Mouse (Mus musculus): ENCODE measurements around the gene Tatdn3.
A peak's percentile ranks its signal among the peaks of the same experiment; 100 is the strongest.
"Not testable (repeated sequence)": the region's sequence is repeated elsewhere in the genome, so short reads cannot be mapped to it uniquely, and the experiment has no call there.

Tatdn3 gene

DNA sequence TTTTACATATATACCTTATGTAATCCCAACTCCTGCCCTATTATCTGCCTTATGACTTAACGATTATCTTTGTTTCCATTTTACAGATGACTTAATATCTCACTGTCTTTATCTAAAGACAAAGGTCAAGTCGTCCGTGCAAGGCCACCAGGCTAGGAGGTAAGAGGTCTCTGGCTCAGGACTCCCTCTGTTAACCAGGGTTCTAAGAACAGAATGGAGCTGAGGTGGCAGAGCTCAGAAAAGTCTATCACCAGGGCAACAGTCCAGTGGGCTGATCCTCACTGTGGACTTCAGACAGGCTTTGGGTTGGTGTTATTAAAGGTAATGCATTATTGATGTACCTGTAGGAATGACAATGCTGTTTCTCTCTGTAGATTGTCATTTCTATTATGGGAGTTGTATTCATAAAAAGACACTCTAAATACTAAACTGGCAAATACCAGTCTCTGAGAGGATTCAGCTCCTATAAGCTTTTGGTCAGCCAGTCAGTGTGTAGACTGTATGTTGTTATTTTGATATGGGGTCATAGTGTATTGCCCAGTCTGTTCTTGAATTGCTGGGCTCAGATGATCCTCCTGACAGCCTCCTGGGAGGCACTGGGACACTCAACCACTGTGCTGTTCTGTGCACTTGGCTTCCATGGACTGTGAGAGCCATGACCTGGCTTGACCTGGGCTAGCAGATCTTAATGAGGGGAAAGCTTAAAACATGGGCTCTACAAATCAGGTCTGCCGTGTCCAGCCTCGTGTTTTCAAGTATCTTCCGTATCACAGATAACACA is 26.0 kb downstream of the Tatdn3 start, which contains the start of gene Spata45:
TSS of gene Spata45 (plus strand) at position 86 of the 781 bp plus-strand sequence.
- DNase-seq (ENCODE audit: low read depth, low spot score) = no peak

DNA sequence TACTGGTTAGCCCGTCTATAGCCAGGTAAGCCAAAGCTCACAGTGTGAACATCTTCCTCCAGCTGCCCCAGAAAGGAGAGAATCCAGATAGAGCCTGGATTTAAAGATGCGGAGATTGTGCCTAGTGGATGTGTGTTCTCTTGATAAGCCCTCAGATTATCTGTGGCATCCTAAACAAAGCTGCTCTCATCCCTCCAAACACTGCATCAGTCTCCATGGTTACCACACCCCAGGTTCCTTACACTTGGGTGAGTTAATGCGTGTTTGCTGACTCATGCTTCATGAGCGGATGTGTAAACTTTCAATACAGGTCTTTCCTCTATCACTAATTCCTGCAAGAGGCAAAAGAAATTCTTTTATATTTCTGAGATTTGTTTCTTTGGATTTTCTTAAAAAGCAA is 27.1 kb downstream of the Tatdn3 start:
- no peak for DNase-seq (ENCODE audit: low read depth, low spot score)

- not testable (repeated sequence) for DNase-seq (ENCODE audit: low read depth, low spot score)
Measured at GRCm38 (mm10) chr1:191030922-191031425, 31.8 kb downstream of the Tatdn3 start.

GRCm38 (mm10) chr1:191030182-191030581 is 32.5 kb downstream of the Tatdn3 start:
- no peak for DNase-seq (ENCODE audit: low read depth, low spot score)

- DNase-seq (ENCODE audit: low read depth, low spot score) = peak; percentile 99
Measured at GRCm38 (mm10) chr1:191026021-191026713, 36.6 kb downstream of the Tatdn3 start, which contains the start of gene Flvcr1. Gene Flvcr1, minus strand, starts transcription at chr1:191026158.

DNA sequence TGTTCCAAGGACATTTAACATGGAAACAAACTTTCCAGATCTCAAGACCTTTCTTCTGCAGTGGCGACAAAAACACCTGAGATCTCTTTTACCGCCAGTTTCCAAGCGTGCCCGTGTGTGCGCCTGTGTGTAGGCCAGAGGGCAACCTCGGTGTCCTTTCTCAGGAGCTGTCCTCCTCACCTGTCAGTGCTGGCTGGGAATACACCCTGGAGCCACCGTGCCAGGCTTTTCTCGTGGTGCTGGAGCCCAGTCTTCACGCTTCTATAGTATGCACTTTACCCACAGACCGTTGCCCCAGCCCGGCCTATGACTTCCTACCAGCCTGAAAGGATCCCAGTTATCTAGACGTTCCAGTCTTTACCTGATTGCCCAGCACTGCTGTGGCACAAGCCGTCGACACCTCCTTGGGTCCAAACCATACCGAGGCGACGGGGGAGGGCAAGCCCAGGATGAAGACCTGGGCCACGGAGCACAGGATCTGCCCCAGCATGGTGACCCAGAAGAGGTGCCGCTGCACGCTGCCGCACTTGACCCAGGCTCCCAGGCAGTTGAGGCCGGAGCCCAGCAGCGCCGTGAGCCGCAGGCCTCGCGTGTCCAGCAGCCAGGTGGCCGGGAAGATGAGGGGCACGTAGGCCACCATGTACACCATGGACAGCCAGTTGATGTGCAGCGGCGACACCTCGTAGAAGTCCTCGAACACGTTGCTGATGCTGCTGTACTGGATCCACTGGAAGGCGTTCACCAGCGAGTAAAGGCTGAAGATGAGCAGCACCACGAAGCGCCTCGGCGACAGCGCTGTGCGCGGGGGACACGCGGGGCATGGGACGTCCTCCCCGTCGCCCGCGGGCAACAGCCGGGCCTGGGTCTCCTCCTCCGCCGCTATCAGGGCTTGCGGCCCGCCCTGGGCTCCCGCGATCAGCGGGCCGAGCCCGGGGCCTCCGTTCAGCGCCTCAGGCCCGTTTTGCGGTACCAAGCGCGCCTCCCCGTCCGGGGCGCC is 37.4 kb downstream of the Tatdn3 start:
- DNase-seq (ENCODE audit: low read depth, low spot score) = peak; percentile 66

- DNase-seq (ENCODE audit: low read depth, low spot score) = not testable (repeated sequence)
Measured at GRCm38 (mm10) chr1:191023806-191024205, 38.9 kb downstream of the Tatdn3 start.

GRCm38 (mm10) chr1:191023140-191023539 is 39.6 kb downstream of the Tatdn3 start:
- DNase-seq (ENCODE audit: low read depth, low spot score) = no peak

DNA sequence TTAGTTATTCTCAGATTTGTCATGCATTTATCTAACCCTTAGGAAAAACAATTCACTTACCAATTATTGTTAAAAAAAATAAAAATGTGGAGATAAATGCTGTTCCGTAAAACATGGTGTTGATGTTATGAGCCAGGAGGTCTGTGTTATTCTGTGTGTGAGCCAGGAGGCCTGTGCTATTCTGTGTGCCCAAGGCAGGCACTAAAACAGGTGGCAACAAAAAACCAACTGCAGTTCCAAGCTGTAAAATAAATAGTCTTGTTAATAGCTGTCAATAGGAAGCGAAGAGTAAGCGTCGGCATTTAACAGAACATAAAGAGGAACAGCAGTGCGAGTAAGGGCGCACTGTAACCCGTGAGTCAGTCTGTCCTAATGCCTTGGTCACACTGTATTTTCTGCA is 41.7 kb downstream of the Tatdn3 start:
- no peak for DNase-seq (ENCODE audit: low read depth, low spot score)

DNA sequence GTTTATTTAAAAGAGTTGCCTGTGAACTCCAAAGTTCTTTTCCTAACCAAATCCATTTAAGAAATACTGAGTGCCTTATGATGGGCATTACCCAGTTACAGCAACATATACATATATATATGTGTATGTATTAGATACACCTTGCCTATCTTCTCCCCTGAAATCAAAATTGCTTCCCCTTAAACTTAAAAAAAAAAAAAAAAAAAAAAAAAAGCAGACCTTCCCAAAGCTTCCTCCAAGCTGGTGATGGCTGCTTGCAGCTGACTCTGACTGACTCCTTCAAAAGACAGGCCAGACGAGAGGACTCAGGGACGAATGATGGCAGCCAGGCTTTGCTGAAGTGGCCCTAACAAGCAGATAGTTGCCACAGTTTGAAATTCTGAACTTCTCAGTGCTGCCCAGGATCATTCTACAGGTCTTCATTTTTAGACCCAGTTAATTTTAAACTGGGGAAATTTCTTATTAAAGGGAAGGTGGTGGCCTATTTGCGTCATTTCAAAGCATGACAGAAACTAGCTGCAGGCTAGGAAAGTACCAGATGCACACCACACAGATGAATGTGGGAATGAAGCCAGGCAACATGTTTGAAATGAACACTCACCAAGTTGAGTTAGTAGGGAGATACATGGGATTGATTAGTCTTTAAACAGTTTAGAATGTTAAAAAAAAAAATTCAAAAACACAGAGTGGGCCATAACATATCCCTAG is 42.4 kb downstream of the Tatdn3 start:
- no peak for DNase-seq (ENCODE audit: low read depth, low spot score)

DNA sequence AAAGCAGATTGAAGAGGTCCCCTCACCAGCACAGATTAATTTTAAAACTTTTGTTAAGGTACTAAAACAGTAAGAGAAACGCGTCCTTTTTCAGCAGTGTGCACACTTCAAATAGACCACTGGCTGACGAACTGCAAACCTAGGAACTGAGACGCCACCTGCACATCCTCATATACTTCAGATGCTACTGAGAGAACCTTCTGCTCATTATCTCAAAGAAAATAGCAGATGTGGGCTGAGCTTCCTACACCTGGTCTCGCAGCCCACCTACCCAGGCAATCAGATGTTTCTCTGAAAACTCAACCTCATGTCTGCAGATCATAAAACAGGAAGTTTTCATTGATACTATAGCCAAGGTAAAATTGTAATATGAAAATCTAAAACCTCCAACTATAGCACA is 42.9 kb downstream of the Tatdn3 start:
- DNase-seq (ENCODE audit: low read depth, low spot score) = no peak

DNA sequence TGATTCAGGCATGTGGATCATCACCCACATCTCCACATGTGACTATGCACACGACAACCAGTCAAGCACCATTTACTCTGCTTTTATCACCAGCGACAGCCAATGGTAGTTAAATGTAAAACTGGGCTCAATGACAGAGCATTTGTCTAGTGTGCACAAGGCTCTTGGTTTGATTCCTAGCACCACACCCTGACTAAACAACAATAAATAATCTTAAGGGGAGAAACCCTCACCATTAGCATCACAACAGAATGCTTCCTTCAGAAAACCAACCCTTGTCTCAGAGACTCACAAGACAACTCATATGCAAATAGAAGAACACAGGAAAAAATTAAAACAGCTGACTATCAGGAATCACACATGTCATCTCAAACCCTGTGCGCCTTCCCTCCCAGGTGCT is 48.5 kb downstream of the Tatdn3 start:
- DNase-seq (ENCODE audit: low read depth, low spot score) = no peak

GRCm38 (mm10) chr1:191008707-191009106 is 54.0 kb downstream of the Tatdn3 start:
- DNase-seq (ENCODE audit: low read depth, low spot score) = peak; percentile 29

DNA sequence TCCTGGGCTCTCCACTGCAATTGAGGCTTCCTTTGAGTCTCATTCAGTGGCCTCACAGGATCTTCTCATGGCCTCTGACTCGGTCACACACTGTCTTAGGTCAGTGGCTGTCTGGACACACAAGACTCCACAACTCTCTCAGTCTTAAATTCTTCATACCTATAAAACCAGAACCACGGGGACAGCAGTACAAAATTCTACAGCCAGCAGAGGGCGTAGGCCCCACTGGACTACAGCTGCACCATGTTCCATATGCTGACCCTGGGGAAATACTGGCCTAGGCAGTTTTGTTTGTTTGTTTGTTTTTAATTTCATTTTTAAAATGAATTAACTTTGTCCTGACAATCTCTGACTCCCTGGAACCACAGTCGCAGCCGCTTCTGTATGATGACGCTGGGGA is 60.5 kb downstream of the Tatdn3 start:
- peak; percentile 18 for DNase-seq (ENCODE audit: low read depth, low spot score)

GRCm38 (mm10) chr1:191000686-191001085 is 62.0 kb downstream of the Tatdn3 start:
- DNase-seq (ENCODE audit: low read depth, low spot score) = no peak

- DNase-seq (ENCODE audit: low read depth, low spot score) = no peak
Measured at GRCm38 (mm10) chr1:190998027-190998426, 64.7 kb downstream of the Tatdn3 start.

GRCm38 (mm10) chr1:190996346-190996877 is 66.3 kb downstream of the Tatdn3 start:
- no peak for DNase-seq (ENCODE audit: low read depth, low spot score)
